Mouse (Mus musculus): ENCODE measurements around the gene Prdx6b. TPM values are rescaled to one million over a fixed set of nuclear protein-coding genes. Genes with fewer than 3 reads are reported as not detected.
A peak's percentile ranks its signal among the peaks of the same experiment; 100 is the strongest.

The Prdx6b gene
- not detected in 2 replicates for polyA plus RNA-seq (2015; fragmentation: Nextera tagmentation; extraction: Ambion mirVana)

- Histone ChIP-seq H3K4me2 (ENCODE audit: low read depth, low read length) (no peak within 1 kb of the TSS), H3K9me3 (ENCODE audit: control insufficient read depth, low read length) (no peaks in the 10 kb centered on the region), H3K27me3 (replicated peaks; ENCODE audit: control insufficient read depth, insufficient read depth, low read length) (no peaks in the 10 kb centered on the region), H3K27ac (ENCODE audit: low read length) (no peak within 1 kb of the TSS), H3K36me3 (ENCODE audit: control insufficient read depth, insufficient read depth, low read length) (no peaks in the 10 kb centered on the region), H3K4me3 (ENCODE audit: low read length) (no peak within 1 kb of the TSS), H3K4me1 (ENCODE audit: control insufficient read depth, insufficient read depth, low read length) (no peaks in the 10 kb centered on the region), H3K9ac (ENCODE audit: low read depth, low read length) (no peak within 1 kb of the TSS)
- ATAC-seq: no peak
- 82% methylated on average over 8 of the region's 8 CpGs for WGBS
Observed at GRCm38 (mm10) chr2:80292172-80292571, at the start of gene Prdx6b. Gene Prdx6b, plus strand, starts transcription at chr2:80292472.

- WGBS: 78% methylated on average over 3 of the region's 3 CpGs
- Histone ChIP-seq H3K4me1 (ENCODE audit: control insufficient read depth, insufficient read depth, low read length) (no peaks in the 10 kb centered on the region), H3K4me3 (ENCODE audit: low read length) (no peak overlapping the region), H3K9me3 (ENCODE audit: control insufficient read depth, low read length) (no peaks in the 10 kb centered on the region), H3K27me3 (replicated peaks; ENCODE audit: control insufficient read depth, insufficient read depth, low read length) (no peaks in the 10 kb centered on the region), H3K27ac (ENCODE audit: low read length) (no peak overlapping the region), H3K4me2 (ENCODE audit: low read depth, low read length) (no peak overlapping the region), H3K36me3 (ENCODE audit: control insufficient read depth, insufficient read depth, low read length) (no peaks in the 10 kb centered on the region), H3K9ac (ENCODE audit: low read depth, low read length) (no peak overlapping the region)
- ATAC-seq: no peak
Observed at GRCm38 (mm10) chr2:80247466-80247865, 44.8 kb upstream of the Prdx6b start.

GRCm38 (mm10) chr2:80247868-80248267 is 44.4 kb upstream of the Prdx6b start:
- no peak for ATAC-seq
- Histone ChIP-seq H3K9ac (ENCODE audit: low read depth, low read length) (no peak overlapping the region), H3K27me3 (replicated peaks; ENCODE audit: control insufficient read depth, insufficient read depth, low read length) (no peaks in the 10 kb centered on the region), H3K27ac (ENCODE audit: low read length) (no peak overlapping the region), H3K9me3 (ENCODE audit: control insufficient read depth, low read length) (no peaks in the 10 kb centered on the region), H3K36me3 (ENCODE audit: control insufficient read depth, insufficient read depth, low read length) (no peaks in the 10 kb centered on the region), H3K4me2 (ENCODE audit: low read depth, low read length) (no peak overlapping the region), H3K4me3 (ENCODE audit: low read length) (no peak overlapping the region), H3K4me1 (ENCODE audit: control insufficient read depth, insufficient read depth, low read length) (no peaks in the 10 kb centered on the region)

GRCm38 (mm10) chr2:80259888-80260672 is 32.2 kb upstream of the Prdx6b start:
- no peak overlapping the region for H3K27ac ChIP-seq (ENCODE audit: low read length)
- no peak overlapping the region for H3K9ac ChIP-seq (ENCODE audit: low read depth, low read length)
- whole genome bisulfite sequencing: 90% methylated on average over 3 of the region's 3 CpGs
- no peaks in the 10 kb centered on the region for H3K9me3 ChIP-seq (ENCODE audit: control insufficient read depth, low read length)
- H3K4me3 ChIP-seq (ENCODE audit: low read length): no peak overlapping the region
- ATAC-seq: no peak
- no peaks in the 10 kb centered on the region for H3K27me3 ChIP-seq (replicated peaks; ENCODE audit: control insufficient read depth, insufficient read depth, low read length)
- H3K36me3 ChIP-seq (ENCODE audit: control insufficient read depth, insufficient read depth, low read length): no peaks in the 10 kb centered on the region
- no peak overlapping the region for H3K4me2 ChIP-seq (ENCODE audit: low read depth, low read length)
- H3K4me1 ChIP-seq (ENCODE audit: control insufficient read depth, insufficient read depth, low read length): no peaks in the 10 kb centered on the region

- Histone ChIP-seq H3K4me3 (ENCODE audit: low read length) (no peak overlapping the region), H3K9ac (ENCODE audit: low read depth, low read length) (no peak overlapping the region), H3K4me1 (ENCODE audit: control insufficient read depth, insufficient read depth, low read length) (no peaks in the 10 kb centered on the region), H3K27ac (ENCODE audit: low read length) (no peak overlapping the region), H3K4me2 (ENCODE audit: low read depth, low read length) (no peak overlapping the region), H3K27me3 (replicated peaks; ENCODE audit: control insufficient read depth, insufficient read depth, low read length) (no peaks in the 10 kb centered on the region), H3K9me3 (ENCODE audit: control insufficient read depth, low read length) (no peaks in the 10 kb centered on the region), H3K36me3 (ENCODE audit: control insufficient read depth, insufficient read depth, low read length) (no peaks in the 10 kb centered on the region)
- WGBS: 19% methylated on average over 11 of the region's 11 CpGs
- ATAC-seq: 0 out of 2 replicates have a peak, but pooled peaks have one; percentile 9
Observed at GRCm38 (mm10) chr2:80266894-80267293, 25.4 kb upstream of the Prdx6b start.

- no peaks in the 10 kb centered on the region for H3K9me3 ChIP-seq (ENCODE audit: control insufficient read depth, low read length)
- no peaks in the 10 kb centered on the region for H3K36me3 ChIP-seq (ENCODE audit: control insufficient read depth, insufficient read depth, low read length)
- no peak overlapping the region for H3K4me3 ChIP-seq (ENCODE audit: low read length)
- H3K9ac ChIP-seq (ENCODE audit: low read depth, low read length): no peak overlapping the region
- no peaks in the 10 kb centered on the region for H3K4me1 ChIP-seq (ENCODE audit: control insufficient read depth, insufficient read depth, low read length)
- WGBS: 60% methylated on average over 4 of the region's 4 CpGs
- H3K4me2 ChIP-seq (ENCODE audit: low read depth, low read length): no peak overlapping the region
- no peak overlapping the region for H3K27ac ChIP-seq (ENCODE audit: low read length)
- no peaks in the 10 kb centered on the region for H3K27me3 ChIP-seq (replicated peaks; ENCODE audit: control insufficient read depth, insufficient read depth, low read length)
- no peak for ATAC-seq
Observed at GRCm38 (mm10) chr2:80268053-80268452, 24.2 kb upstream of the Prdx6b start.

GRCm38 (mm10) chr2:80271431-80271830 is 20.8 kb upstream of the Prdx6b start:
- no peak overlapping the region for H3K4me3 ChIP-seq (ENCODE audit: low read length)
- H3K9ac ChIP-seq (ENCODE audit: low read depth, low read length): no peak overlapping the region
- H3K36me3 ChIP-seq (ENCODE audit: control insufficient read depth, insufficient read depth, low read length): no peaks in the 10 kb centered on the region
- no peaks in the 10 kb centered on the region for H3K4me1 ChIP-seq (ENCODE audit: control insufficient read depth, insufficient read depth, low read length)
- no peak for ATAC-seq
- no peak overlapping the region for H3K27ac ChIP-seq (ENCODE audit: low read length)
- no peaks in the 10 kb centered on the region for H3K9me3 ChIP-seq (ENCODE audit: control insufficient read depth, low read length)
- no peaks in the 10 kb centered on the region for H3K27me3 ChIP-seq (replicated peaks; ENCODE audit: control insufficient read depth, insufficient read depth, low read length)
- WGBS: 90% methylated on average over 1 of the region's 1 CpGs
- no peak overlapping the region for H3K4me2 ChIP-seq (ENCODE audit: low read depth, low read length)

- Histone ChIP-seq H3K36me3 (ENCODE audit: control insufficient read depth, insufficient read depth, low read length) (no peaks in the 10 kb centered on the region), H3K4me1 (ENCODE audit: control insufficient read depth, insufficient read depth, low read length) (no peaks in the 10 kb centered on the region), H3K4me3 (ENCODE audit: low read length) (no peak overlapping the region), H3K9ac (ENCODE audit: low read depth, low read length) (no peak overlapping the region), H3K4me2 (ENCODE audit: low read depth, low read length) (no peak overlapping the region), H3K9me3 (ENCODE audit: control insufficient read depth, low read length) (no peaks in the 10 kb centered on the region), H3K27ac (ENCODE audit: low read length) (no peak overlapping the region), H3K27me3 (replicated peaks; ENCODE audit: control insufficient read depth, insufficient read depth, low read length) (no peaks in the 10 kb centered on the region)
- 90% methylated on average over 3 of the region's 3 CpGs for WGBS
- ATAC-seq: no peak
Observed at GRCm38 (mm10) chr2:80273038-80273437, 19.2 kb upstream of the Prdx6b start.

- no peak overlapping the region for H3K4me3 ChIP-seq (ENCODE audit: low read length)
- no peaks in the 10 kb centered on the region for H3K4me1 ChIP-seq (ENCODE audit: control insufficient read depth, insufficient read depth, low read length)
- H3K27ac ChIP-seq (ENCODE audit: low read length): no peak overlapping the region
- no peak overlapping the region for H3K9ac ChIP-seq (ENCODE audit: low read depth, low read length)
- no peak overlapping the region for H3K4me2 ChIP-seq (ENCODE audit: low read depth, low read length)
- no peaks in the 10 kb centered on the region for H3K9me3 ChIP-seq (ENCODE audit: control insufficient read depth, low read length)
- no peak for ATAC-seq
- H3K36me3 ChIP-seq (ENCODE audit: control insufficient read depth, insufficient read depth, low read length): no peaks in the 10 kb centered on the region
- 75% methylated on average over 4 of the region's 4 CpGs for WGBS
- no peaks in the 10 kb centered on the region for H3K27me3 ChIP-seq (replicated peaks; ENCODE audit: control insufficient read depth, insufficient read depth, low read length)
Observed at GRCm38 (mm10) chr2:80273763-80274162, 18.5 kb upstream of the Prdx6b start.

GRCm38 (mm10) chr2:80275136-80275535 is 17.1 kb upstream of the Prdx6b start:
- Histone ChIP-seq H3K27ac (ENCODE audit: low read length) (no peak overlapping the region), H3K9me3 (ENCODE audit: control insufficient read depth, low read length) (no peaks in the 10 kb centered on the region), H3K4me1 (ENCODE audit: control insufficient read depth, insufficient read depth, low read length) (no peaks in the 10 kb centered on the region), H3K4me2 (ENCODE audit: low read depth, low read length) (no peak overlapping the region), H3K36me3 (ENCODE audit: control insufficient read depth, insufficient read depth, low read length) (no peaks in the 10 kb centered on the region), H3K27me3 (replicated peaks; ENCODE audit: control insufficient read depth, insufficient read depth, low read length) (no peaks in the 10 kb centered on the region), H3K9ac (ENCODE audit: low read depth, low read length) (no peak overlapping the region), H3K4me3 (ENCODE audit: low read length) (no peak overlapping the region)
- 50% methylated on average over 2 of the region's 2 CpGs for WGBS
- no peak for ATAC-seq

All from intestine, embryonic 16.5 days (tissue).